Mouse (Mus musculus) kidney, embryonic 15.5 days (tissue): ENCODE results near the gene Uba7. TPM values are rescaled to one million over a fixed set of nuclear protein-coding genes. Genes with fewer than 3 reads are reported as not detected.

ENCODE experiments used
- ATAC-seq: fragments of 200-750 bp; cut with Nextera tagmentation; replicated peaks from 2 replicates; pipeline ENCODE4 v1.8.0; 2017; ENCODE audit warnings: moderate TSS enrichment; ENCODE audit not compliant: low FRiP score
- H3K27ac ChIP-seq: fragments of 300-500 bp; sonication (generic); 2 replicates; pipeline ENCODE4 v1.5.1; 2015; ENCODE audit warnings: mild to moderate bottlenecking, inconsistent platforms
- H3K27me3 ChIP-seq: fragments of 300-500 bp; sonication (generic); 2 replicates; pipeline ENCODE4 v1.6.1; 2015; ENCODE audit warnings: inconsistent platforms
- H3K36me3 ChIP-seq: fragments of 300-500 bp; sonication (generic); 2 replicates; pipeline ENCODE4 v1.6.1; 2015; ENCODE audit warnings: inconsistent platforms
- H3K4me1 ChIP-seq: fragments of 300-500 bp; sonication (generic); 2 replicates; pipeline ENCODE4 v1.6.1; 2015; ENCODE audit warnings: inconsistent platforms
- H3K4me2 ChIP-seq: fragments of 300-500 bp; sonication (generic); 2 replicates; pipeline ENCODE4 v1.6.1; 2015; ENCODE audit warnings: moderate library complexity, mild to moderate bottlenecking, inconsistent platforms
- H3K4me3 ChIP-seq: fragments of 300-500 bp; sonication (generic); replicated peaks from 2 replicates; pipeline ENCODE4 v1.5.1; 2015; ENCODE audit warnings: mild to moderate bottlenecking, inconsistent platforms
- H3K9ac ChIP-seq: fragments of 300-500 bp; sonication (generic); 2 replicates; pipeline ENCODE4 v1.6.1; 2015; ENCODE audit warnings: mild to moderate bottlenecking, inconsistent platforms
- H3K9me3 ChIP-seq: fragments of 300-500 bp; sonication (generic); replicated peaks from 2 replicates; pipeline ENCODE4 v1.6.1; 2016; ENCODE audit warnings: inconsistent platforms
- WGBS: fragments of 180-500 bp; shearing (Covaris S2); methylation state at CpG from one replicate; pipeline ENCODE4 v1.1.7; 2015; ENCODE audit warnings: mixed read lengths; 5-methylcytosine and 5-hydroxymethylcytosine counted together
- polyA plus RNA-seq: library from polyadenylated mRNA; unstranded; fragments of >200 nt; fragmentation: Nextera tagmentation; extraction: Ambion mirVana; gene quantifications from 2 replicates; pipeline ENCODE4 v1.2.1, GENCODE M21; 2015

Gene Uba7
- polyA plus RNA-seq, 1 experiment from 2014 or later, result 30.9 TPM

GRCm38 (mm10) chr9:107949184-107949921, 26.0 kb upstream of the Uba7 start:
- no peaks in the 10 kb centered on the region for H3K36me3 ChIP-seq
- H3K27me3 ChIP-seq, result no peaks in the 10 kb centered on the region
- H3K4me1 ChIP-seq, result peaks cover 24% of the 10 kb centered on the region
- no peak overlapping the region for H3K9ac ChIP-seq
- no peak overlapping the region for H3K4me2 ChIP-seq
- WGBS, result 83% methylated on average over 13 of the region's 13 CpGs
- H3K4me3 ChIP-seq, result no peak overlapping the region
- H3K27ac ChIP-seq, result no peak overlapping the region
- H3K9me3 ChIP-seq, result no peaks in the 10 kb centered on the region
- no peak for ATAC-seq

DNA sequence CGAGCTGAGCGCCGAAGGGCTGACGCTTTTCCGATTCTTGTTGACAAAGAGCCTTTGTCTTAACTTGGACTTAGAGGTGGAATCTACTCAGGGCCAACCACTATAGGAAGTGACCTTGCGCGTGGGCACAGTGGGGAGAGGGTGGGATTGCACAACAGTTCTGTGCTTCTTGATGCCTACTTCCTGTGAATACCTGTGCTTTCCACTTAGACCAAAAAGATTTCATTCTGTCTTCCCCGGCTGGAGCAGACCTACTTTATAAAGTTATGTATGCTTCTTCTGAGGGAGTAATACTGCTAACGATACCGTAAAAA, 25.4 kb upstream of the Uba7 start, which contains the start of gene Traip:
Traip (plus strand) TSS at position 215 of the 314 bp plus-strand sequence.
- peak within 1 kb of the TSS; percentile 83 for H3K4me2 ChIP-seq
- no peaks in the 10 kb centered on the region for H3K27me3 ChIP-seq
- 89% methylated on average over 10 of the region's 10 CpGs for WGBS
- ATAC-seq, result no peak
- H3K27ac ChIP-seq, result peak within 1 kb of the TSS; percentile 71
- peak within 1 kb of the TSS; percentile 83 for H3K4me3 ChIP-seq
- peak within 1 kb of the TSS; percentile 66 for H3K9ac ChIP-seq
- H3K36me3 ChIP-seq, result no peaks in the 10 kb centered on the region
- H3K4me1 ChIP-seq, result peaks cover 24% of the 10 kb centered on the region
- no peaks in the 10 kb centered on the region for H3K9me3 ChIP-seq

DNA sequence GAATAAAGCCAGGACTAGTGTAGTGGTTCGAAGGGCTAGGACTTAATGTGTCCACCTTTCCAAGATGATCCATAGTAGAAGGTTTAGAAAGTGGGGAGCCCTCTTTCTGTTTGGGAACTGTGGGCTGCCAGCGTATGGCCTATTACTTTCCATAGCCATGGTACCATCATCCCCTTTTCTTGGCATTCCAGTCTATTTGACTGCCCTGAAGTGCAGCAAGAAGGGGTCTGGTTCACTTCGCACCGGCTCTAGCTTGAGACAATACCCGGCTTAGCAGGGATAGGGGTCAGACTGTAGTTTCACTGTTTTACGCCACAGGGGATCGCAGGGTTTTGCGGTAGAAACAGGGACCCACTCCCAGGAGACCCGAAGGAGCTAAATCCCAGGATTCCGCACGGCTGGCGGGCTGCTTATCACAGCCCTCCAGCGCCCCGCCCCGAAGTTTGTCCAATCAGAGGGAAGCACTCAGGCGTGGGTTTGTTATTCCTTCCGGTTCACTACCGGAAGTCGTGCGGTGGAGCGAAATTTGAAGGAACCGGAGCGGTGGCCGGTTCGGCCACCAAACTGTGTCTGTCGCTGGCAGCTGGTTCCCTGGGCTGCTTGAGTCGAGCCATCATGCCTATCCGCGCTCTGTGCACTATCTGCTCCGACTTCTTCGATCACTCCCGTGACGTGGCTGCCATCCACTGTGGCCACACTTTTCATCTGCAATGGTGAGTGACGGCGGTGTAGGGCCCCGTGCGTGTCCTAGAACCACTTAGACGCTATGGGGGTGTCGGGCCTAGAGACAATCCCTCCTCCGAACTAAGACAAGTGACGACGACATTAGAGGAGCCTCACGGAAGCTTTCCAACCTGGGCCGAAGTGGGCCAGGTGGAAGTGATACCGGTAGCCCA, 24.6 kb upstream of the Uba7 start:
- H3K4me2 ChIP-seq, result peak overlapping the region; percentile 83
- H3K27ac ChIP-seq, result peak overlapping the region; percentile 71
- H3K27me3 ChIP-seq, result no peaks in the 10 kb centered on the region
- peak; percentile 95 for ATAC-seq
- no peaks in the 10 kb centered on the region for H3K9me3 ChIP-seq
- peak overlapping the region; percentile 66 for H3K9ac ChIP-seq
- H3K4me3 ChIP-seq, result peak overlapping the region; percentile 83
- peaks cover 5% of the 10 kb centered on the region; the same call in 1 of the 2 replicates for H3K36me3 ChIP-seq
- 14% methylated on average over 45 of the region's 45 CpGs for WGBS
- H3K4me1 ChIP-seq, result peaks cover 24% of the 10 kb centered on the region

DNA sequence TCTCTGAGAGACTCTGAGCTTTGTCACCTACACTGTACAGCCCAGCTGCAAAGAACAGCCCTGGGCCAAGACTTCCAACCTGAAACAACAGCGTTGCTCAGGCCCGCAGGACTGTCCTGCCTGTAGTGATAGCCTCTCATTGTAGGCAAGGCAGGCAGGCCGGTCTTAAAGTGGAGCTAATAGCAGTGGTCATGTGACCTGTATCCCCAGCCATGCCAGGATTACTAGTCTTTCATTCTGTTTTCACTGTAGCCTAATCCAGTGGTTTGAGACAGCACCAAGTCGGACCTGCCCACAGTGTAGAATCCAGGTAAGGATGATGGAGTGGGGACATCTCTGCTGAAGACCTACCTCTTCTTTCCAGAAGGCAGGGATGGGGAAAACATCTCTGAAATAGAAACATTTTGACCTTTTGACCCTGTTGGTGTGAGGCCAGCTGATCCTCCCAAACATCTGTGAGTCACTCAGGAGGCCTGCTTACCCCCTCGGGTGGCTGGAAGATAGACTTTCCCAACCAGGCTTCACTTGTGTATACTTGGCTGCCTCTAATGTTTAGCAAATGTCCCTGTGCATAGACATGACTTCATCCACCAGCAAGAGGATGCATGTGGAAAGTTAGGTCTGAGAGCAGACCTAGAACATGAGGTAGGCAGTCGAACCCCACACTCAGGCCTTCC, 19.6 kb upstream of the Uba7 start:
- no peak overlapping the region for H3K27ac ChIP-seq
- H3K4me2 ChIP-seq, result no peak overlapping the region
- peaks cover 47% of the 10 kb centered on the region for H3K36me3 ChIP-seq
- no peak overlapping the region for H3K9ac ChIP-seq
- no peaks in the 10 kb centered on the region for H3K9me3 ChIP-seq
- ATAC-seq, result no peak
- no peak overlapping the region for H3K4me3 ChIP-seq
- no peaks in the 10 kb centered on the region for H3K27me3 ChIP-seq
- 83% methylated on average over 6 of the region's 6 CpGs for WGBS
- peaks cover 19% of the 10 kb centered on the region for H3K4me1 ChIP-seq

GRCm38 (mm10) chr9:107957141-107957540, 18.2 kb upstream of the Uba7 start:
- H3K36me3 ChIP-seq, result peaks cover 61% of the 10 kb centered on the region
- 64% methylated on average over 6 of the region's 6 CpGs for WGBS
- no peak for ATAC-seq

DNA sequence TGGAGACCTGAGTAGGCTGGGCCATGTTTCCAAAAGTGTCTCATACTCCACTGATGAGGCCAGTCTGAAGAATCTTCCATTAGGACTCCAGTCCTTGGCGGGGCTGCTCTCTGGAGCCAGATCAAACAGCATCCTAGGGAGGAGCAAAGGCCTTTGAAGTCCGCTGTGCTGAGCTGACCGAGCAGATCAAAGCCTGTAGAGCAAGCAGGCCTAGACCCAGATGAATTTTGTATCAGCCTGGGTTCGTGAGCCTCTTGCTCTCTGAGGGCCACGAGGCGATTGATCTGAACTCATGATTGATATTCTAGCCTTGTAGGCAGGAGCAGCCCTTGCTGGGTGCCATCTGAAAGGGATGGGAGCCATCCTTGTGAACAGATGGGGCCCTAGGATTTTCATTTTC, 15.4 kb upstream of the Uba7 start:
- Histone ChIP-seq H3K9me3 (no peaks in the 10 kb centered on the region), H3K4me3 (no peak overlapping the region), H3K4me2 (no peak overlapping the region), H3K36me3 (peaks cover 86% of the 10 kb centered on the region), H3K27ac (no peak overlapping the region), H3K9ac (no peak overlapping the region), H3K27me3 (no peaks in the 10 kb centered on the region), H3K4me1 (0 out of 2 replicates have a peak, but pooled peaks cover 5% of the 10 kb centered on the region)
- 28% methylated on average over 6 of the region's 6 CpGs for WGBS
- ATAC-seq, result no peak

More at GRCm38 (mm10) chr9:107957141-107957540, 18.2 kb upstream of the Uba7 start:
- peaks cover 7% of the 10 kb centered on the region for H3K4me1 ChIP-seq
- H3K9me3 ChIP-seq, result no peaks in the 10 kb centered on the region
- no peak overlapping the region for H3K4me3 ChIP-seq
- no peak overlapping the region for H3K27ac ChIP-seq
- no peaks in the 10 kb centered on the region for H3K27me3 ChIP-seq
- no peak overlapping the region for H3K4me2 ChIP-seq
- no peak overlapping the region for H3K9ac ChIP-seq

- Histone ChIP-seq H3K36me3 (peaks cover 85% of the 10 kb centered on the region), H3K9ac (no peak overlapping the region), H3K4me3 (no peak overlapping the region), H3K27me3 (no peaks in the 10 kb centered on the region), H3K27ac (no peak overlapping the region), H3K4me1 (0 out of 2 replicates have a peak, but pooled peaks cover 5% of the 10 kb centered on the region), H3K9me3 (no peaks in the 10 kb centered on the region), H3K4me2 (no peak overlapping the region)
- ATAC-seq, result no peak
- WGBS, result 81% methylated on average over 4 of the region's 4 CpGs
Observed at GRCm38 (mm10) chr9:107960928-107961327, 14.4 kb upstream of the Uba7 start.

GRCm38 (mm10) chr9:107961351-107961762, 13.9 kb upstream of the Uba7 start:
- H3K4me2 ChIP-seq, result no peak overlapping the region
- H3K4me1 ChIP-seq, result 0 out of 2 replicates have a peak, but pooled peaks cover 5% of the 10 kb centered on the region
- no peak overlapping the region for H3K27ac ChIP-seq
- no peaks in the 10 kb centered on the region for H3K27me3 ChIP-seq
- ATAC-seq, result no peak
- no peaks in the 10 kb centered on the region for H3K9me3 ChIP-seq
- H3K9ac ChIP-seq, result no peak overlapping the region
- peaks cover 87% of the 10 kb centered on the region for H3K36me3 ChIP-seq
- 84% methylated on average over 10 of the region's 10 CpGs for WGBS
- H3K4me3 ChIP-seq, result no peak overlapping the region

GRCm38 (mm10) chr9:107961881-107962280, 13.4 kb upstream of the Uba7 start:
- H3K27ac ChIP-seq, result no peak overlapping the region
- no peaks in the 10 kb centered on the region for H3K27me3 ChIP-seq
- peaks cover 83% of the 10 kb centered on the region for H3K36me3 ChIP-seq
- 53% methylated on average over 5 of the region's 5 CpGs for WGBS
- 0 out of 2 replicates have a peak, but pooled peaks cover 5% of the 10 kb centered on the region for H3K4me1 ChIP-seq
- no peak for ATAC-seq
- H3K4me3 ChIP-seq, result no peak overlapping the region
- H3K4me2 ChIP-seq, result no peak overlapping the region
- no peaks in the 10 kb centered on the region for H3K9me3 ChIP-seq
- H3K9ac ChIP-seq, result no peak overlapping the region

- no peak for ATAC-seq
- Histone ChIP-seq H3K27me3 (no peaks in the 10 kb centered on the region), H3K4me1 (0 out of 2 replicates have a peak, but pooled peaks cover 5% of the 10 kb centered on the region), H3K9me3 (no peaks in the 10 kb centered on the region), H3K4me2 (no peak overlapping the region), H3K36me3 (peaks cover 79% of the 10 kb centered on the region), H3K9ac (no peak overlapping the region), H3K4me3 (no peak overlapping the region), H3K27ac (no peak overlapping the region)
- WGBS, result 87% methylated on average over 9 of the region's 9 CpGs
Observed at GRCm38 (mm10) chr9:107962916-107963315, 12.4 kb upstream of the Uba7 start.

- Histone ChIP-seq H3K27ac (peak overlapping the region; percentile 25; the same call in 1 of the 2 replicates), H3K27me3 (no peaks in the 10 kb centered on the region), H3K4me2 (no peak overlapping the region), H3K36me3 (peaks cover 80% of the 10 kb centered on the region), H3K9me3 (no peaks in the 10 kb centered on the region), H3K4me1 (0 out of 2 replicates have a peak, but pooled peaks cover 5% of the 10 kb centered on the region), H3K9ac (no peak overlapping the region), H3K4me3 (no peak overlapping the region)
- 22% methylated on average over 5 of the region's 5 CpGs for WGBS
- ATAC-seq, result peak; percentile 69; the same call in 1 of the 2 replicates
Observed at GRCm38 (mm10) chr9:107963700-107964099, 11.6 kb upstream of the Uba7 start.
